Mouse (Mus musculus): ENCODE data around the gene Lman2.

GRCm38 (mm10) chr13:55405783-55406390 lies 43.3 kb upstream of the Lman2 start:
- TF ChIP-seq EP300 (IDR thresholded peaks at IDR 0.05; ENCODE audit: low read depth) (no peak), CTCF (IDR thresholded peaks at IDR 0.05; ENCODE audit: low read depth) (no peak)

Data from heart, postnatal 0 days (tissue).